Mouse (Mus musculus): ENCODE measurements at regions not wholly inside any gene's neighbourhood (a gene's known extent, or its start where the extent isn't known, plus 50 kb on each side); places are given as distances from the start of the nearest gene placed in this dataset.
A peak's percentile ranks its signal among the peaks of the same experiment; 100 is the strongest.

GRCm38 (mm10) chr3:81279266-81279665 is 243.1 kb downstream of the Pdgfc start:
- ATAC-seq (ENCODE audit: low FRiP score), result no peak

DNA sequence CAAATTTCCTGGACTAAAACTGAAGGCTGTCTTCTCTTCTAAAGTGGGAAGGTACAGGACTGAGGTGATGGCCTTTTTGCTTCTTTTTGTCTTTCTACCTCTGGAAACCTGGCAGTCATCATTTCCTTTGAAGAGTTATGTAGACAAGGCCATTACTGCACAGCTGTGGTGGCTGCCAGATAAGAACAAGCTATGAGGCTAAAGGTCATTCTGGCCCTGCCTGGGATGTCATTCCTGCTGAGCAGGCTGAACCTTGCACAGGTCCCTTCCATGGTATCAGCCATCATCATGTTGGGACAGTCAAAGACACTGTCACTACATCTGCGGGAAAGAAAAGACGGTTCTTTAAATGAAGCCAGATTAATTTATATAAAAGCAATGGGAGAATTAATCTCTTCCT is 253.5 kb downstream of the Pdgfc start:
- Histone ChIP-seq H3K4me3 (ENCODE audit: low read depth, low read length) (no peak overlapping the region), H3K9me3 (ENCODE audit: control insufficient read depth, low read length) (no peaks in the 10 kb centered on the region), H3K36me3 (ENCODE audit: control insufficient read depth, insufficient read depth, low read length) (no peaks in the 10 kb centered on the region), H3K4me1 (replicated peaks; ENCODE audit: control insufficient read depth, insufficient read depth, low read length) (no peaks in the 10 kb centered on the region), H3K9ac (ENCODE audit: low read depth, low read length) (no peak overlapping the region), H3K27me3 (ENCODE audit: control insufficient read depth, insufficient read depth, low read length) (no peaks in the 10 kb centered on the region), H3K4me2 (replicated peaks; ENCODE audit: low read depth, low read length) (no peak overlapping the region), H3K27ac (ENCODE audit: low read depth, low read length) (no peak overlapping the region)
- no peak for DNase-seq (ENCODE audit: low spot score)
- ATAC-seq (ENCODE audit: low FRiP score), result no peak
- WGBS, result 94% methylated on average over 2 of the region's 2 CpGs

More at GRCm38 (mm10) chr3:81279266-81279665, 243.1 kb downstream of the Pdgfc start:
- no peak overlapping the region for H3K4me2 ChIP-seq (replicated peaks; ENCODE audit: low read depth, low read length)
- no peak overlapping the region for H3K4me3 ChIP-seq (ENCODE audit: low read depth, low read length)
- no peak overlapping the region for H3K27ac ChIP-seq (ENCODE audit: low read depth, low read length)
- H3K9me3 ChIP-seq (ENCODE audit: control insufficient read depth, low read length), result no peaks in the 10 kb centered on the region
- H3K4me1 ChIP-seq (replicated peaks; ENCODE audit: control insufficient read depth, insufficient read depth, low read length), result no peaks in the 10 kb centered on the region
- WGBS, result 72% methylated on average over 2 of the region's 2 CpGs
- no peaks in the 10 kb centered on the region for H3K36me3 ChIP-seq (ENCODE audit: control insufficient read depth, insufficient read depth, low read length)
- H3K9ac ChIP-seq (ENCODE audit: low read depth, low read length), result no peak overlapping the region
- no peaks in the 10 kb centered on the region for H3K27me3 ChIP-seq (ENCODE audit: control insufficient read depth, insufficient read depth, low read length)
- DNase-seq (ENCODE audit: low spot score), result no peak

DNA sequence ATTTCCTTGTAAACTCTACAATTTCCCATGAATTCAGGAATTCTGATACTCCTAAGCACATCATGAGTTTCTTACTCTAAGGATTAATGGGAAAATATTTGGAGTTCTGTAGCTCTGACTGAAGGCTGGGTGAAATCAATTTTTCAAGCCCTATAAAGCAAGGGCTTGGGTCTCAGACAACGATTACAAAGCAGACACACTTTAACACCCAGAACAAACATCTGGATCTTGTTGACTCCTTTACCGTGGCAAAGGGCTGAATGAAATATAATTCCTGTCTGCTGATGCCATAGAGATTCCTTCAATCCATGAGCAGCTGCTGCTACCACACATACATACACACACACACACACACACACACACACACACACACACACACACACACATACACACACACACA is 256.2 kb downstream of the Pdgfc start:
- H3K36me3 ChIP-seq (ENCODE audit: control insufficient read depth, insufficient read depth, low read length), result no peaks in the 10 kb centered on the region
- WGBS, result 41% methylated on average over 2 of the region's 2 CpGs
- H3K4me2 ChIP-seq (replicated peaks; ENCODE audit: low read depth, low read length), result no peak overlapping the region
- no peaks in the 10 kb centered on the region for H3K4me1 ChIP-seq (replicated peaks; ENCODE audit: control insufficient read depth, insufficient read depth, low read length)
- H3K4me3 ChIP-seq (ENCODE audit: low read depth, low read length), result no peak overlapping the region
- H3K27me3 ChIP-seq (ENCODE audit: control insufficient read depth, insufficient read depth, low read length), result no peaks in the 10 kb centered on the region
- no peaks in the 10 kb centered on the region for H3K9me3 ChIP-seq (ENCODE audit: control insufficient read depth, low read length)
- H3K27ac ChIP-seq (ENCODE audit: low read depth, low read length), result no peak overlapping the region
- ATAC-seq (ENCODE audit: low FRiP score) (no peak), DNase-seq (ENCODE audit: low spot score) (peak; percentile 7)
- H3K9ac ChIP-seq (ENCODE audit: low read depth, low read length), result no peak overlapping the region

GRCm38 (mm10) chr3:81293186-81293819 is 257.1 kb downstream of the Pdgfc start:
- no peak overlapping the region for H3K9ac ChIP-seq (ENCODE audit: low read depth, low read length)
- H3K9me3 ChIP-seq (ENCODE audit: control insufficient read depth, low read length), result no peaks in the 10 kb centered on the region
- WGBS, result 71% methylated on average over 3 of the region's 3 CpGs
- H3K27me3 ChIP-seq (ENCODE audit: control insufficient read depth, insufficient read depth, low read length), result no peaks in the 10 kb centered on the region
- H3K4me3 ChIP-seq (ENCODE audit: low read depth, low read length), result no peak overlapping the region
- DNase-seq (ENCODE audit: low spot score) (no peak), ATAC-seq (ENCODE audit: low FRiP score) (no peak)
- H3K36me3 ChIP-seq (ENCODE audit: control insufficient read depth, insufficient read depth, low read length), result no peaks in the 10 kb centered on the region
- no peak overlapping the region for H3K27ac ChIP-seq (ENCODE audit: low read depth, low read length)
- no peaks in the 10 kb centered on the region for H3K4me1 ChIP-seq (replicated peaks; ENCODE audit: control insufficient read depth, insufficient read depth, low read length)
- no peak overlapping the region for H3K4me2 ChIP-seq (replicated peaks; ENCODE audit: low read depth, low read length)

DNA sequence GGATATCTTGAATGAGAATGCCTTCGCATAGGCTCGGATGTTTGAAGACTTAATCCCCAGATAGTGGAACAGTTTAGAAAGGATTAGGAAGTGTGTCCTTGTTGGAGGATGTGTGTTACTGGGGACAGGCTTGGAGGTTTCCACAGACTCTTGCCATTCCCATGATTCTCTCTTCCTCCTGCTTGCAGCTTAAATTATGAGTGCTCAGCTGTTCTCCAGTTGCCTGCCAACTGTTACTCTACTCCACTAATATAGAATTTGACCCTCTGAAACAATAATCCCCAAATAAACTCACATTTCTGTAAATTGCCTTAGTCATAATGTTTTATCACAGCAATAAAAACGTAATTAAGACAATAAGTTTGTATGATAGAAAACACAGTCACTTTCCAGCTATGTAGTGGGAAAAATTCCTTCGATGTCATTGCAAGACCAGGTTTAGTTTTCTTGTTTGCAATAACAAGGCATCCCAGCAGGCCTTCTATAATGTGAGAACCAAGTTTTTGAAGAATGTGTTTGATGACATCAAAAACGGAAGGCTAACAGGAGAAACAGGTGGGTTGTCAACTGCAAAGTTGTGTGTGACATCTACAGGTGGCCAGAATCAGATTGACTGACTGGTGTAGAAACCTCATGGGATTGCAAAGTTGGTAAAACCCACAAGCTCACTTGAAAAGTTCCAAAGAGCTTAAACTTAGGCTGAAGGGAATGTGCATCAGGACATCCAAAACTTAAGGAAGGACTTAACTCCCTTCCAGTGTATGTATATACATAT is 268.0 kb downstream of the Pdgfc start:
- no peak overlapping the region for H3K27ac ChIP-seq (ENCODE audit: low read depth, low read length)

DNA sequence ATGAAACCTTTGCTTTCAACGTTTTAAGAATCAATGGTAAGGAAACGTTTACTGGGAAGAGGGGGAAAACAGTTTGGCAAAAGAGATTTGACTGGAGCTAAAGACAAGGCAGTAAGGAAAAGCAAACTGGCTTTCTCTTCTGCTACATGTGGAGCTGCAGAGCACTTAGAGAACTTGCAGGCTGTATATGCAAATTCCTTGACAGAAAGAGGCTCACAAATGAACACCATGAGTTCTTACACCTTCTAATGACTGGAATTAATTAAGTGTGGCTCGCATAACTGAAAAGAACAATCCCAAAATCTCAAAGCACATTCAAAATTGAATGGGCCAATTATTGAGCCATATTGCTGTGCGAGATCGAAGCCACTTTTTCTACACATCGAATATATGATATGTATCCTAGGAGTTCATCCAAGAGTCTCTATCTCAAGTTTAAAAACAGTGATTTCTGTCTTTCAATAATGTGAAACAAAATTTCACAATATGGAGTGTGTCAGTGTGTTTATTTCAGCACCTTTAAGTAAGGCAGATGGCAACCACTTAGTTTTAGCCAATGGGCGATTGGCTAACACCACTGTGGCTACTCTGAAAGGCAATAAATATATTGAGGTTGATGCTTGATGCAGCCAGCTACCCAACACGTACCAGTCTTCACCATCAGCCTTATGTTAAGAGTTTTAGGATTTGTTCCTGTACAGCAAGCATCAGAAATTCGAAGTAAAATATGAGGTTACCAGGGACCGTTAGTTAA is 269.4 kb downstream of the Pdgfc start:
- no peak overlapping the region for H3K27ac ChIP-seq (ENCODE audit: low read depth, low read length)
- H3K27me3 ChIP-seq (ENCODE audit: control insufficient read depth, insufficient read depth, low read length), result no peaks in the 10 kb centered on the region
- H3K9ac ChIP-seq (ENCODE audit: low read depth, low read length), result no peak overlapping the region
- WGBS, result 82% methylated on average over 10 of the region's 10 CpGs
- no peaks in the 10 kb centered on the region for H3K4me1 ChIP-seq (replicated peaks; ENCODE audit: control insufficient read depth, insufficient read depth, low read length)
- no peak for DNase-seq (ENCODE audit: low spot score)
- H3K9me3 ChIP-seq (ENCODE audit: control insufficient read depth, low read length), result no peaks in the 10 kb centered on the region
- ATAC-seq (ENCODE audit: low FRiP score), result no peak
- H3K36me3 ChIP-seq (ENCODE audit: control insufficient read depth, insufficient read depth, low read length), result no peaks in the 10 kb centered on the region
- H3K4me2 ChIP-seq (replicated peaks; ENCODE audit: low read depth, low read length), result no peak overlapping the region
- H3K4me3 ChIP-seq (ENCODE audit: low read depth, low read length), result no peak overlapping the region

More for the DNA sequence above, 268.0 kb downstream of the Pdgfc start:
- no peak for ATAC-seq (ENCODE audit: low FRiP score)
- H3K4me3 ChIP-seq (ENCODE audit: low read depth, low read length), result no peak overlapping the region
- no peak for DNase-seq (ENCODE audit: low spot score)
- H3K36me3 ChIP-seq (ENCODE audit: control insufficient read depth, insufficient read depth, low read length), result no peaks in the 10 kb centered on the region
- no peaks in the 10 kb centered on the region for H3K4me1 ChIP-seq (replicated peaks; ENCODE audit: control insufficient read depth, insufficient read depth, low read length)
- H3K9ac ChIP-seq (ENCODE audit: low read depth, low read length), result no peak overlapping the region
- no peaks in the 10 kb centered on the region for H3K9me3 ChIP-seq (ENCODE audit: control insufficient read depth, low read length)
- H3K27me3 ChIP-seq (ENCODE audit: control insufficient read depth, insufficient read depth, low read length), result no peaks in the 10 kb centered on the region
- no peak overlapping the region for H3K4me2 ChIP-seq (replicated peaks; ENCODE audit: low read depth, low read length)
- WGBS, result 84% methylated on average over 5 of the region's 5 CpGs

GRCm38 (mm10) chr3:81326866-81327265 is 290.6 kb downstream of the Pdgfc start:
- no peak overlapping the region for H3K27ac ChIP-seq (ENCODE audit: low read depth, low read length)
- no peaks in the 10 kb centered on the region for H3K27me3 ChIP-seq (ENCODE audit: control insufficient read depth, insufficient read depth, low read length)
- no peak overlapping the region for H3K9ac ChIP-seq (ENCODE audit: low read depth, low read length)
- 89% methylated on average over 3 of the region's 3 CpGs for WGBS
- ATAC-seq (ENCODE audit: low FRiP score) (no peak), DNase-seq (ENCODE audit: low spot score) (no peak)
- no peak overlapping the region for H3K4me2 ChIP-seq (replicated peaks; ENCODE audit: low read depth, low read length)
- no peaks in the 10 kb centered on the region for H3K36me3 ChIP-seq (ENCODE audit: control insufficient read depth, insufficient read depth, low read length)
- H3K9me3 ChIP-seq (ENCODE audit: control insufficient read depth, low read length), result no peaks in the 10 kb centered on the region
- H3K4me3 ChIP-seq (ENCODE audit: low read depth, low read length), result no peak overlapping the region
- H3K4me1 ChIP-seq (replicated peaks; ENCODE audit: control insufficient read depth, insufficient read depth, low read length), result no peaks in the 10 kb centered on the region

GRCm38 (mm10) chr3:81351739-81352138 is 315.5 kb downstream of the Pdgfc start:
- H3K4me2 ChIP-seq (replicated peaks; ENCODE audit: low read depth, low read length), result no peak overlapping the region
- no peaks in the 10 kb centered on the region for H3K4me1 ChIP-seq (replicated peaks; ENCODE audit: control insufficient read depth, insufficient read depth, low read length)
- no peak overlapping the region for H3K27ac ChIP-seq (ENCODE audit: low read depth, low read length)
- no peaks in the 10 kb centered on the region for H3K9me3 ChIP-seq (ENCODE audit: control insufficient read depth, low read length)
- ATAC-seq (ENCODE audit: low FRiP score), result no peak
- H3K4me3 ChIP-seq (ENCODE audit: low read depth, low read length), result no peak overlapping the region
- no peak overlapping the region for H3K9ac ChIP-seq (ENCODE audit: low read depth, low read length)
- DNase-seq (ENCODE audit: low spot score), result no peak
- 88% methylated on average over 15 of the region's 15 CpGs for WGBS
- H3K27me3 ChIP-seq (ENCODE audit: control insufficient read depth, insufficient read depth, low read length), result no peaks in the 10 kb centered on the region
- no peaks in the 10 kb centered on the region for H3K36me3 ChIP-seq (ENCODE audit: control insufficient read depth, insufficient read depth, low read length)
